Mouse (Mus musculus) small intestine, adult 2 months (tissue): ENCODE results near the gene Slc41a3.

ENCODE experiments used
- CTCF ChIP-seq: fragments of 200-500 bp; IDR thresholded peaks from 2 replicates; pipeline ENCODE4 v1.5.1; 2012; ENCODE audit warnings: low read depth, mild to moderate bottlenecking, control low read depth, inconsistent platforms, low read length, moderate library complexity, mixed read lengths; ENCODE audit not compliant: insufficient replicate concordance, insufficient read length; ENCODE audit errors: extremely low read depth
- POLR2A ChIP-seq: fragments of 200-500 bp; IDR thresholded peaks from 2 replicates; pipeline ENCODE4 v1.6.1; 2012; ENCODE audit warnings: low read depth, mild to moderate bottlenecking, control low read depth, inconsistent platforms, low read length, moderate library complexity

DNA sequence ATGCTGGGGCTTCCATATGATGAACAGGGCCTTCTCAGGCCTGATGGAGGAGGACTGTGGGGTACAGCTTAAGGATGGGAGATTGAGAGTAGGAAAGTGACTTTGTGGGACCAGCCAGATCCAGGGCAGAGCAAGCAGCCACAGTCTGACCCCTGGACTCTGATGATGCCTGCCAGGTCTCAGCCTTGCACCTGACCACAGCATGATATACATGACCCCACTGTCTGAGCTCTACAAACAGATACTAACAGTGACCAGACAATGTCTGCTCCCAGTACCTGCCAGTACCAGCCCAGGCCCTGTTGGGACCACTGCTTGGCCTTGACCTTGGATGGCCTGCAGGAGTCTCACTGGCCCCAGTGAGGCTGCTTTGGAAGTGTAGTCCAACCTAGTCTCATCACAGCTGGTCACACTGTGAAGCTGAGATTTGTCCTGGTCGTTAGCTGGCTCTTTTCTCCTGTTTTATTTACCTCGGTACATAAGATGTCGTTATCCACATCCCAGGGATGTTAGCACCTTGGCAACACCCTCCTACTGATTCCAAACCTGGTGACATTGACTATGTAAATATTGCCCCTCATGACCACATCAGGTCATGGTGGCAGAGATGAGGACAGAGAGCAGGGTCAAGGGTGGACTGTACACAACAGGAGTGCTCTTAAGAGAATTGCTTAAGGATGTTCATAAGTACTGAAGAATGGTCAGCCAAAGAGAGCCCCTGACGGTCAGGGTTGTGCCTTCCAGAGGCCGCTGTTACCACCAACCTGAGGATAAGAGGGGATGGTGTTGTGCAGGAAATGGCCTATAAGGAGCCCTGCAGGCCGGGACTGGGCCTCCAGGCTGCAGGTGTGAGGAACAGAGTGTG, 46.5 kb upstream of the Slc41a3 start:
- TF ChIP-seq CTCF (no peak), POLR2A (no peak)
